Mouse (Mus musculus) heart, postnatal 14 days (tissue): ENCODE data around the gene Apob. TPM values are rescaled to one million over a fixed set of nuclear protein-coding genes. Genes with fewer than 3 reads are reported as not detected.
"Not testable (repeated sequence)": the region's sequence is repeated elsewhere in the genome, so short reads cannot be mapped to it uniquely, and the experiment has no call there.

Experiments used
- DNase-seq, 2 experiments: peaks; one replicate each; pipeline ENCODE4 v3.0.0; 2021 to 2022
- intact Hi-C: fragments of 180-260 bp; cut with DNase I; formaldehyde crosslinking; loops from one replicate; pipeline ENCODE4 v1.15.1; 2025
- long read RNA-seq, 2 experiments: library from polyadenylated mRNA; stranded (forward); transcript quantifications; one replicate each; pipeline ENCODE4 v2.0.0; 2021
- total RNA-seq, 2 experiments: library from RNA; stranded (reverse); gene quantifications; 2 replicates each; pipeline ENCODE4 v1.2.3; 2021

Apob gene
- under 1 TPM in 1 of 2 experiments, not detected in 1; 0.07 TPM for total RNA-seq
- long read RNA-seq, experiment 1, result 0 reads
- long read RNA-seq, experiment 2, result 0 reads

- DNase-seq, result no peak
- intact Hi-C loops, result loop anchor here (2.0 to 5.0 kb wide), 3 partner anchors 71 to 199 kb away; no protein-coding TSS in a partner anchor
Measured at GRCm38 (mm10) chr12:7977466-7978189, at the start of gene Apob. Apob (plus strand) TSS chr12:7977648.

- intact Hi-C loops, result no loop called here
- DNase-seq, result no peak
Measured at GRCm38 (mm10) chr12:7932405-7932920, 45.0 kb upstream of the Apob start.

DNA sequence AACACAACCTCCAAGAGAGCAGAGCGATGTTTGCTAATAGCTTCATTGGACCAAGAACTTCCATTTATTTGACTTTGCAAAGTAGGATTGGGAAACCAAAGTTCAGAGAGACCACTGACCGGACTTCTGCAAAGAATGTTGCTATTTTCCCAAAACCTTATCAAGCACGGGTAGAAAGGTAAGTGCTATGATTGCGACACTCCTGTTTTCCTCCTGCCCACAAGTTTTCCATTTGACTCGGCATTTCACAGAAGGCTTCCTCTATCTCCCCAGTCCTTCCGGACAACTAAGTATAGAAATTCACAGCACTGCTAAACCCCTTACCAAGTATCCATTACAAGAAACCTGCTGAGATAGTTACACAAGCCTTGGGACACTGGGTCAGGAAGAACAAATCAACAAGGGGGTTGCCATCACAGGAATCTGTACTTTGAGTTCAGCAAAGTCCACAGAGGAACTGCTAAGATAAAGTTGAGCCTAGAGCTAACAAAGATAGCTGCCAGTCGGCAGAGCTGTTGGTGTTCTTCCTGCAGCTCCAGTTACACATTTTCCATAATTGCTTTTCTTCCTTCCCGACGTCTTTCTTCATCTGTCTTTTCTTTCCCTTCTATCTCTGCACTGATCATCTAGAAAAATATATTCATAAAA lies 27.2 kb upstream of the Apob start:
- intact Hi-C loops, result no loop called here

DNA sequence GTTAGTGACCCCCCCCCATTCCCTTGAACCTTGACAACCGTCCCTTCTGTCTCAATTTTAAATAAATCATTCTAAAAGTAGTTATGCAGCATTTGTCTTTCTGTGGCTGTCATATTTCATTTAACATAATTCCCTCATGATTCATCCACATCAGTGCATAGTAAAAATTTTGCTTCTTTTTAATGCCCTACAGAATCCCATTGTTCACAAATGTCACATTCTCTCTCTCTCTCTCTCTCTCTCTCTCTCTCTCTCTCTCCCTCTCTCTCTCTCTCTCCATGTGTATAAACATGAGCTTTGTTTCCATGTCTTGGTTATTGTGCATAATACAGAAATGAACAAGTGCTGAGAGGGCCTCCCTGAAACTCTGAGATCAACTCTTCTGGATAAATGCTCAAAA lies 18.6 kb upstream of the Apob start:
- DNase-seq, result no peak
- intact Hi-C loops, result no loop called here

More for the DNA sequence above, 27.2 kb upstream of the Apob start:
- DNase-seq, result no peak

DNA sequence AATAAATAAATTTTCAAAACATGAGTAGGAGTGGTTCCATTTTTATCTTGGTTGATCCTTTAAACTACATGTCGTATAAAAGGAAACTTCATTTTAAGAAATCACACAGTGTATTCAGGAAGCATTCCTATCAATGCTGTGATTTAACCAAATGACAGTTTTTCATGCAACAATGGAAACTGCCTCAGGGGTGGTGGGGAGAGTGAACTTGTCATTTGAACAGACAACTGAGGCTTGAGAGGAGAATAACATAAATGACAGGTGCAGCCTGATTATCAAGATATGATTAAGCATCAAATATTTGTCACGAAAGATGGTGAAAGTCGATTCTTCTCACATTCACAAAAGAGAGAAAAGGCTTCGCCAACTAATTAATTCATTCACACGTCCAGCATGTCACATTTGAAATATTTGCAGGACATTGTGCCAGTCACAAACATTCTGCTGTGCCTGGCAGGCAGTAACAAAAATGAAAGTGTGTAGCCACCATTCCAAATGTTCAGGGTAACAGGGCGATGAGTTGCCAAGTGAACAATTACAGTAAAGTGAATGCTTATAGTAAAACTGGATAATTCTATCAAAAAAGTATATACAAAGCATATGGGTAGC lies 18.0 kb upstream of the Apob start:
- intact Hi-C loops, result no loop called here
- DNase-seq, result no peak

- no peak for DNase-seq
- intact Hi-C loops, result no loop called here
Measured at GRCm38 (mm10) chr12:7962314-7962927, 15.0 kb upstream of the Apob start.

DNA sequence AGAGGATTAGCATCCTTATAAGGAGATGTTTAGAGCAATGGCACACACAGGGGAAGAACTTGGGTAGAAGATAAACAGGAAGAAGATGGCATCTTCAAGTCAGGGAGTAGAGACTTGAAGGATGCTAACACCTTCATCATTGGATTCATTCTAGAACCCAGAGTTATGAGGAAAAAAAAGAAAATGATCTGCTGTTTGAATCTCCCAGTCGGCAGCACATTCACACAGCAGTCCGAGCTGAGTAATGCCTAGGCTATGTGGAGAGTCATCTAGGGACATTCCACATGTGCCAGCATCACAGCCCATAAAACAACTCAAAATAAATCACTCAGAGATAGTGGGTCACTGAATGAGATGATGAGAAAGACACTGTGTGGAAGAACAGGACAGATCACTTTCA lies 10.2 kb upstream of the Apob start:
- intact Hi-C loops, result no loop called here
- DNase-seq, result no peak

- intact Hi-C loops, result no loop called here
- no peak for DNase-seq
Measured at GRCm38 (mm10) chr12:7970301-7970700, 7.1 kb upstream of the Apob start.

DNA sequence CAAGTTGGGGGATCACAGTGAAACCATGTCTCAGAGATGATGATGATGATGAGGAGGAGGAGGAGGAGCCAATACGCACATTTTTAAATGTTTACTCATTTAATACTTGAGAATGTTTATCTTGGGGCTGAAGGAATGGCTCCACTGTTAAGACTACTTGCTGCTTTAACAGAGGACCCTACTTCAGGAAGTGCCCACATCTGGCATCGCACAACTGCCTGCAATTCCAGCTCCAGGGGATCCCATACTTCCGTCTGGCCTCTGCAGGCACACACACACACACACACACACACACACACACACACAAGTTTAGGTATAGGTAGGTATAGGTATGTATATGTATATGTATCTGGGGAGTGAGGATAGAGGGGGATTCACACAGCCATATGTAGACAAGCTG lies 6.6 kb upstream of the Apob start:
- DNase-seq, result no peak
- intact Hi-C loops, result no loop called here

DNA sequence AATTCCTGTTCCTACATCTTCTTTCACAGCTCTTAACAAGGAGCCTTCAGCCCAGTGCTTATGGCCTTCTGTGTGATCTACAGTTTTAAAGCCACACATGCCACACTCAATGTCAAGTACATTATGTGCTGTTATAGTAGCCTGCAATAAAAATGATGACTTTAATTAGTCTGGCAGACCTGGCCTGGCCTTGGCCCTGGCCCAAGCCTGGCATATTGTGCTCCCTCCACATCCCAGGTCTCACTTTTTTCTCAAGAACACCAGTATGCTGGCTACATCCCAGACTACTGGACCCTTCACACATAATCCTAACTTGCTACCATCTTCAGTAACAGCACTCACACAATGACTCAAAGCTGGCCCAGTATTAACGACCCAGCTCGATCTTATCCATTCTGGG lies 5.7 kb upstream of the Apob start:
- no peak for DNase-seq
- intact Hi-C loops, result no loop called here

DNA sequence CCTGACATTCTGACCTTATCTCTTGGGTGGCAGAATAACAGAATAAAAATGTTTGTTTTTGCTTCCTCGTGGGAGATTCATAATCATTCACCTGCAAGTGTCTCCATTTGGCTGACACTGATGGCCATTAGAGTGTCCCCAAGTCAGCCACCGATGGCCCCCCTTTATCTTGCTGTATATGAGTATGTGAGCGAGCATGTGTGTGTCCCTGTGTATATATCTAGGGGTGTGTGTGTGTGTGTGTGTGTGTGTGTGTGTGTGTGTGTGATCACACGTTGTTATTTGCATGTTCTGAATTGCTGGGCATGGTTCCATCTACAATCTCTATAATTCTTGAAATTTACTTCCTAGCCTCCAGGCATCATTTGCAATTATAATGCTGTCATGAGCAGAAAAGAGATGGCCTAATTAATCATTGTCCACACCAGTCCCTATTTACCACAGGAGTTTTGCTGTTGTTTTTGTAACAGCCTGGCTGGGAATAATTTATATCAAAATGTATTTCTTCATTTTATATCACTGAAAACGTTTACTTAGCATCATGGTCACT lies 3.6 kb upstream of the Apob start:
- no peak for DNase-seq
- intact Hi-C loops, result no loop called here

DNA sequence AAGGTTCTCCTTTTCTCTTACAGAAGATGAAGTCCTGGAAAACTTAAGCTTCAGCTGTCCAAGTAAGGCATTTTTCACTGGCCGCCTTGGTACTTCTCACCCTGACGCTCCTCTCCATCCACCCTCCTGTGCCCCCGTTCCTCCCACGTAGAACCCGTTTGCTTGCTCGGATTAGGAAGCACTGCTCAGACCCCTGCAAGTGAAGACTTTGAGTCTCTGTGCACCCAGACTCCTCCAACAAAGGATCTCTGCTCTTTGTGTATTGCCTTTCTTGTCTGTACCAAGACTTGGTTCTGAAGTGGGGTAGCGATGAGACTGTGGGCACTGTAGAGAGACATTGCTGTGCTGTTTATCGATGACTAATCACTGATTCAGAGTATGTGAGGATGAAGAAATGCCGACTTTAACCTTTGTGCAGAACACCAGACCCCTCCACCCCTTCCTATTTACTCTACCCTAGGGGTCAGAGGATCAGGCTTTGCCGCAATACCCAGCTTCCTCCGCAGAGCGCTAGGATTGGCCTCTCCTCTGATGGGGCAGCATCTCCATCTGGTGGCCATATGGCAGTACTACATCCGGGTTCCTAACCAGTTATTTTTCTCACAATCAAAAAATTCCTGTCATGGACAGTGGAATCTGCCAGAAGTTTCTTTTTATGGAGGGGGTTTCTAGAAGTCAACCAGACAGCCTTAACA lies 889 bp downstream of the Apob start:
- intact Hi-C loops, result loop anchor here (2.0 to 5.0 kb wide), 3 partner anchors 72 to 200 kb away; no protein-coding TSS in a partner anchor
- DNase-seq, result peak; percentile 60 to 71

DNA sequence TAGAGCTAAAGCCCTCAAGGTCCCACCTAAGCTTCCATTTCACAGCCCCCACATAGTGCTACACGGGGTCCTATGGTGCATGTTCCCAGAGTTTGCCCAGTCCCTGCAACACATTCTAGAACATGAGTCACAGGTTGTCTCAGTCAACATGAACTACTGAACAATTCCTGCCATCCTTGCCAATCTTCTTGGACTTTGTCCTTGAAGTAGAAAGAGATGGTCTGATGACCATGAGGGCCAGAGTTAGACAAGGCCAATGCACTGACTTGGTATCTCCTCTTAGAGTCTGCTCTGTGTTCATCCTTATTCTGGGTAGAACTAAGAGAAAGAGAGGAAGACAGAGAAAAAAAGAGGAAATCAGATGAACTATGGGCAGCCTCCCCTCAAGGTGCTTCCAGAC lies 7.0 kb downstream of the Apob start:
- no peak for DNase-seq
- intact Hi-C loops, result no loop called here

GRCm38 (mm10) chr12:7990804-7991203 lies 13.4 kb downstream of the Apob start:
- intact Hi-C loops, result loop anchor here (1.0 to 5.0 kb wide), 2 partner anchors 241 to 315 kb away; no protein-coding TSS in a partner anchor
- peak; percentile 34 to 69 for DNase-seq

DNA sequence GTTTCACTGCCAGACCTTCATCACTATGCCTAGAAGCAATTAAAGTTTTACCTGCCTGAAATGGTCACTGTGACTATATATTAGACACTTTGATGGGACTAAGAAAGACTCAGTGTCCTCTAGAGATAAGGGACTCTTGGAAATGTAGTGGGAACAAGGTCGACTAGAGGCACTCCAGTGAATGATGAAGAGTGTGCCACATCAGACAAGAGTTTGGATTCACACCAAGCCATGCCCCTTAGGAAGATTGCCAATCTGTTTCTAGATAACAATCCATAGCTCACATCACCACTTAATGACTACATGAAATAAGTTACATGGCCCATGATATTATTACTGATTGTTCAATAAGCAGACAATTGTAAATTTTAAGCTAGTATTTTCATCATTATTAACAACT lies 14.1 kb downstream of the Apob start:
- intact Hi-C loops, result loop anchor here (1.0 to 5.0 kb wide), 2 partner anchors 241 to 315 kb away; no protein-coding TSS in a partner anchor

GRCm38 (mm10) chr12:8020931-8021330 lies 43.5 kb downstream of the Apob start:
- intact Hi-C loops, result no loop called here
- no peak for DNase-seq

More for the DNA sequence above, 14.1 kb downstream of the Apob start:
- DNase-seq, result no peak

DNA sequence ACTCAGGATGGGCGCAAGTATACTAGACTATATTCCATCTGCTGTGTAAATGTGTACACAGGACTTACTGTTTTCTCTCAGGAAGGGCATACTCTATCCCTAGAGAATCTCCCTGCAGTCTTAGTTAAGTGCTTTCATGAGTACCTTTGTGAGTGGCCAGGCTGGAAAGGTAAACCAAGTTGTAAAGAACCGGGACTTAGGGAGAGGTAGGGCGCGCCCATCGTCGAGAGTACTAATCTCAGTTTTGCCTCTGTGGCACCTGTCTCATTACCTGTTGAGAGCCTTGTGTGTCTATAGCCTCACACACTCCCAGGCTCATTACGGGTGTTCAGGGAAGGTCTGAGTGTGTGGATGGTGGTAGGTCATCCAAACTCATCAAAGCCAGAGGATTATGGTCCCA lies 52.1 kb downstream of the Apob start:
- DNase-seq, result no peak
- intact Hi-C loops, result no loop called here

- no peak for DNase-seq
- intact Hi-C loops, result no loop called here
Measured at GRCm38 (mm10) chr12:8030057-8030456, 52.6 kb downstream of the Apob start.

- intact Hi-C loops, DNase-seq: not testable (repeated sequence)
Measured at GRCm38 (mm10) chr12:8031169-8031568, 53.7 kb downstream of the Apob start.
